Mouse (Mus musculus): ENCODE data around the gene Klhl5. TPM values are rescaled to one million over a fixed set of nuclear protein-coding genes. Genes with fewer than 3 reads are reported as not detected.
A peak's percentile ranks its signal among the peaks of the same experiment; 100 is the strongest.

Klhl5 gene
- polyA plus RNA-seq, 1 experiment from 2014 or later: 42.8 TPM

DNA sequence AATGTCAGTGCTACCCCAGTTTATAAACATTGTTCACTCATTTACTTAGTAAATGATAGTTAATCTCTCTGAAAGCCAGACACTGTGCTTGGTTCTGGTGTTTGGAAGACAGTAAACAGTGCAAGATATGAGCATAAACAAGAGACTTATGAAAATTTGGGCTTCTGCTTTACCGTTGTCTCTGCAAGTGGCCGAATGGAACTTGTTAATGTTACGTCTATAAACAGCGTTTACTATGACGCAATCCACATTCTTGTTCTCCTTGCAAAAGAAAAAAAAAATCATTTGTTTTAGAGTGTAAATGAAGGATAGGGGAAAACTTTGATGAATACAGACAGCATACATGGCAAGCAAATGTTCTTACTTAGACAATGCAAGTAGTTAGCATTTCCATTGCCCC lies 15.4 kb upstream of the Klhl5 start, which contains the start of gene Tmem156:
TSS of gene Tmem156 (minus strand) at position 212 of the 400 bp plus-strand sequence.
- Histone ChIP-seq H3K4me2 (ENCODE audit: low read depth, low read length, severe bottlenecking) (no peak within 1 kb of the TSS), H3K36me3 (ENCODE audit: control insufficient read depth, insufficient read depth, low read length) (no peaks in the 10 kb centered on the region), H3K9me3 (ENCODE audit: control insufficient read depth, low read length) (no peaks in the 10 kb centered on the region), H3K4me1 (replicated peaks; ENCODE audit: control insufficient read depth, insufficient read depth, low read length) (no peaks in the 10 kb centered on the region), H3K4me3 (ENCODE audit: low read depth, low read length) (no peak within 1 kb of the TSS), H3K9ac (ENCODE audit: low read length) (no peak within 1 kb of the TSS), H3K27me3 (ENCODE audit: control insufficient read depth, insufficient read depth, low read length) (no peaks in the 10 kb centered on the region), H3K27ac (ENCODE audit: low read depth, low read length) (no peak within 1 kb of the TSS)
- 87% methylated on average over 5 of the region's 5 CpGs for WGBS
- no peak for DNase-seq (ENCODE audit: low spot score)
- no peak for ATAC-seq (replicated peaks; ENCODE audit: low FRiP score)

DNA sequence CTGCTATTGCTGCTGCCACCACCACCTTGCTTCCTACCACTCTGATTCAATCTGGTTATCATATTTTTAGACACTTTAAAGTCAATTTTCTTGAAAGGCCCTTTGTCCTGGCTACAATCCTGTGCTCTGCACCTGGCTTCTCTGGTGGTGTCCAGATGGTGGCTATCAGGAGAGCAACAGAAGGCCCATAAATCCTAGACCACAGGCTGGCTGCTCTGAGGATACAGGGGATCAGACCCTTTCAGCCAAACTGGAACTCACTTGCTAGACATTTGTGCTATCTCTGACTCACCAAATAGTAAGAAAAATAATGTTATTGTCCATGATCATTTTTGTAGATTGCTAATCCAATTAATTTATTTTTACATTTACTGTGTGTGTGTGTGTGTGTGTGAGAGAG lies 13.6 kb upstream of the Klhl5 start:
- Histone ChIP-seq H3K27me3 (ENCODE audit: control insufficient read depth, insufficient read depth, low read length) (no peaks in the 10 kb centered on the region), H3K27ac (ENCODE audit: low read depth, low read length) (no peak overlapping the region), H3K4me1 (replicated peaks; ENCODE audit: control insufficient read depth, insufficient read depth, low read length) (no peaks in the 10 kb centered on the region), H3K36me3 (ENCODE audit: control insufficient read depth, insufficient read depth, low read length) (no peaks in the 10 kb centered on the region), H3K4me3 (ENCODE audit: low read depth, low read length) (no peak overlapping the region), H3K9me3 (ENCODE audit: control insufficient read depth, low read length) (no peaks in the 10 kb centered on the region), H3K4me2 (ENCODE audit: low read depth, low read length, severe bottlenecking) (no peak overlapping the region), H3K9ac (ENCODE audit: low read length) (no peak overlapping the region)
- no peak for DNase-seq (ENCODE audit: low spot score)
- ATAC-seq (replicated peaks; ENCODE audit: low FRiP score): no peak

DNA sequence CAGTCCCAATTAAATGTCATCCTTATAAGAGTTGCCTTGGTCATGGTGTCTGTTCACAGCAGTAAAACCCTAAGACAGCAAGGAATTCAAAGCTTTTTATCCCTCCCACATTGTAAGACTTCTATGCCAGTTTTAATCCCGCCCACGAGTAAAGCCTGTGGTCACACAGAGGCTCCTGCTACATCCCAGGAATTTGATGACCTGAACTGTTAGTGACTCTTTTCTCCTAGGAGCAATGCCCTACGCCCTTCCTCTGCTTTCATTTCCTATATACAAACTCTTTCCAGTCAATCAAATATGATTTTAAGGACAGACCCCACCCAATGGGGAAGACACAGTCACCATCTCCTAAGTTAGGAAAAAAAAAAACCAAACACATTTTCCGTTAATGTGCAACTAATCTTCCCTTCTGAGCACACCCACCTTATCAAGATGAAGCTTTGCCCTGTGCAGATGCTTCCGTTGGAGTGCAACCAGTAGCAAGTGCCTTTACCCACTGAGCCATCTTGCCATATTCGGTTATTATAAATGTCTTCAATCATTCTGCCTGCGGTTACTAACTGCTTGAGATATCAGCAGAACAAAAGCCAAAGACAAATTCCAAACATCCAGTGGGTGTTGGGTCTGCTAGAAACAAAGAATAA lies 12.3 kb upstream of the Klhl5 start:
- WGBS: 89% methylated on average over 7 of the region's 7 CpGs
- Histone ChIP-seq H3K27me3 (ENCODE audit: control insufficient read depth, insufficient read depth, low read length) (no peaks in the 10 kb centered on the region), H3K4me3 (ENCODE audit: low read depth, low read length) (no peak overlapping the region), H3K4me1 (replicated peaks; ENCODE audit: control insufficient read depth, insufficient read depth, low read length) (peaks cover under 1% of the 10 kb centered on the region; the same call in 1 of the 2 replicates), H3K4me2 (ENCODE audit: low read depth, low read length, severe bottlenecking) (no peak overlapping the region), H3K9me3 (ENCODE audit: control insufficient read depth, low read length) (no peaks in the 10 kb centered on the region), H3K36me3 (ENCODE audit: control insufficient read depth, insufficient read depth, low read length) (no peaks in the 10 kb centered on the region), H3K27ac (ENCODE audit: low read depth, low read length) (no peak overlapping the region), H3K9ac (ENCODE audit: low read length) (no peak overlapping the region)
- ATAC-seq (replicated peaks; ENCODE audit: low FRiP score) (no peak), DNase-seq (ENCODE audit: low spot score) (no peak)

DNA sequence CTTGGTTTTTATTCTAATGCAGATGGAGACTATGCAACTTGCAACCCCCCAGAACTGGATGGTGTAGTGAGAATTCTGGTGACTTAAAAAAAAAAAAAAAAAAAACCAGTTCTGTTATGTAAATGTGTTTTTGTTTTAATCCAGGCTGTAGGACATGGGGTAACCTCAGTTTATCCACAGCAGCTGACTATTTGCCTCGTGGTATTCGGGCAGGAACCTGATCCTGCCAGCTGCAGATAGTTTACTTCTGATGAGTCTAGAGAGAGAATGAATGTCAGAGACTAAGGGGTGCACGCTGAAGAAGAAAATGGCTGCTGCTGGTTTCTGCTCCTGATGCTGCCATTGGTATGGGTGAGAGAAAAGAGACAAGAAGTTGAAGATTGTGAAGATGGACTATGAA lies 11.3 kb upstream of the Klhl5 start:
- ATAC-seq (replicated peaks; ENCODE audit: low FRiP score) (no peak), DNase-seq (ENCODE audit: low spot score) (no peak)
- H3K27ac ChIP-seq (ENCODE audit: low read depth, low read length): no peak overlapping the region
- no peaks in the 10 kb centered on the region for H3K9me3 ChIP-seq (ENCODE audit: control insufficient read depth, low read length)
- H3K4me2 ChIP-seq (ENCODE audit: low read depth, low read length, severe bottlenecking): no peak overlapping the region
- WGBS: 85% methylated on average over 3 of the region's 3 CpGs
- peaks cover 2% of the 10 kb centered on the region; the same call in 1 of the 2 replicates for H3K4me1 ChIP-seq (replicated peaks; ENCODE audit: control insufficient read depth, insufficient read depth, low read length)
- H3K36me3 ChIP-seq (ENCODE audit: control insufficient read depth, insufficient read depth, low read length): no peaks in the 10 kb centered on the region
- H3K9ac ChIP-seq (ENCODE audit: low read length): no peak overlapping the region
- no peak overlapping the region for H3K4me3 ChIP-seq (ENCODE audit: low read depth, low read length)
- no peaks in the 10 kb centered on the region for H3K27me3 ChIP-seq (ENCODE audit: control insufficient read depth, insufficient read depth, low read length)

DNA sequence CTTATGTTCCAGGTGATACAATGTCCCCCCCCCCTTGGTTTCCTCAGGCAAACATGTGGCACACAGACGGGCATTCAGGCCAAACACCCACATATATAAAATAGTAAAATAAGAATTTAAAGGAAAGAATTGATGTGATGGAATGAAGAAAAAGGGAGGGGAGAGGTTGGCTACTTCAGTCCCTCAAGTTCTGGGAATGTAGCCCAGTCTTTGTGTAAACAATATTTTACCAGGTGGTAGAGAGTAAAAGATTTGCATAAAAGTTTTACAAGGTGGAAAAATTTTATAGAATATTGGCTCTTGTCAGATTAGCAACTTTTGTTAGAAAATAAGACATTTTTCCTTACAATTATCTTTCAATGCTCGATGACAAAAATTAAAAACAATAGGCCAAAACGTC lies 10.5 kb upstream of the Klhl5 start:
- Histone ChIP-seq H3K4me2 (ENCODE audit: low read depth, low read length, severe bottlenecking) (no peak overlapping the region), H3K4me3 (ENCODE audit: low read depth, low read length) (no peak overlapping the region), H3K9me3 (ENCODE audit: control insufficient read depth, low read length) (no peaks in the 10 kb centered on the region), H3K27me3 (ENCODE audit: control insufficient read depth, insufficient read depth, low read length) (no peaks in the 10 kb centered on the region), H3K27ac (ENCODE audit: low read depth, low read length) (no peak overlapping the region), H3K4me1 (replicated peaks; ENCODE audit: control insufficient read depth, insufficient read depth, low read length) (peaks cover 2% of the 10 kb centered on the region; the same call in 1 of the 2 replicates), H3K36me3 (ENCODE audit: control insufficient read depth, insufficient read depth, low read length) (no peaks in the 10 kb centered on the region), H3K9ac (ENCODE audit: low read length) (no peak overlapping the region)
- DNase-seq (ENCODE audit: low spot score): no peak
- 86% methylated on average over 3 of the region's 3 CpGs for WGBS
- no peak for ATAC-seq (replicated peaks; ENCODE audit: low FRiP score)

DNA sequence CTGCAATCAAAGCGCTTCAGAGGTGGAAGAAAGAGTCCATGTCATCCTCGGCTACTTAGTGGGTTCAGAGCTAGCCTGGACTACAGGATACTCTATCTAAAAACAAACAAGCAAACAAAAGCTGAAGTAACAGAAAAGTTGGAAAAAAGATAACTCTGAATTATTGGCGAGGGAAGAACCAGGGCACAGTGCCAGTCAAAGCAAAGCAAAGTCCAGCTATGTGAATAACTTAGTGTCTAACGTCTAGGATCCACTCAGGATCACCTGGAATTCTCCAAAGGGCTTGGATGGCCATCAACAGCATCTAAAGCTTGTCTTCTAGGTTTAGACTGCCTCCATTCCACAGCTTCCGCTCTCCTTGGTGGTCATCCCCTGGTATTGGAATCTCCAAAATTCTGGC lies 9.9 kb upstream of the Klhl5 start:
- H3K27me3 ChIP-seq (ENCODE audit: control insufficient read depth, insufficient read depth, low read length): no peaks in the 10 kb centered on the region
- H3K4me2 ChIP-seq (ENCODE audit: low read depth, low read length, severe bottlenecking): no peak overlapping the region
- H3K9ac ChIP-seq (ENCODE audit: low read length): no peak overlapping the region
- peaks cover 2% of the 10 kb centered on the region; the same call in 1 of the 2 replicates for H3K4me1 ChIP-seq (replicated peaks; ENCODE audit: control insufficient read depth, insufficient read depth, low read length)
- H3K4me3 ChIP-seq (ENCODE audit: low read depth, low read length): no peak overlapping the region
- ATAC-seq (replicated peaks; ENCODE audit: low FRiP score) (no peak), DNase-seq (ENCODE audit: low spot score) (no peak)
- H3K9me3 ChIP-seq (ENCODE audit: control insufficient read depth, low read length): no peaks in the 10 kb centered on the region
- H3K27ac ChIP-seq (ENCODE audit: low read depth, low read length): no peak overlapping the region
- WGBS: 93% methylated on average over 5 of the region's 5 CpGs
- H3K36me3 ChIP-seq (ENCODE audit: control insufficient read depth, insufficient read depth, low read length): no peaks in the 10 kb centered on the region

DNA sequence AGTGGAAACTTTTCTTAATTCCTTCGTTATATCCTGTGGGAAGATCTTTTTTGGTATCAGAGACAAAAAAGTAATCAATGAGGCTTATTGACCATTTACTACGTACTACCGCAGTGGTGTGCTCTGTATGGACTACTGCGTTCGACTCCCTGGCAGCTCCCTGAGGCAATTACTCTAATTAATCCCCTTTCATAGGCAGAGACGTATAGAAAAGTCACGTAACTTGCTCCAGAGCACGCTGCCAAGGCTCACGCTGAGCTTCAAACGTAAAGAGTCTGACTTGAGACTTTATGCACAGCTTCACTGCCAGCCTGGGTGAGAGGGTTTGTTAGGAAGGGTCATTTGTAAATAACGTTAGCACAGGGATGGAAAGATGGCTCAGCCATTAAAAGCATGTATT lies 7.3 kb upstream of the Klhl5 start:
- Histone ChIP-seq H3K27ac (ENCODE audit: low read depth, low read length) (no peak overlapping the region), H3K36me3 (ENCODE audit: control insufficient read depth, insufficient read depth, low read length) (no peaks in the 10 kb centered on the region), H3K4me3 (ENCODE audit: low read depth, low read length) (no peak overlapping the region), H3K27me3 (ENCODE audit: control insufficient read depth, insufficient read depth, low read length) (no peaks in the 10 kb centered on the region), H3K4me1 (replicated peaks; ENCODE audit: control insufficient read depth, insufficient read depth, low read length) (peaks cover 2% of the 10 kb centered on the region; the same call in 1 of the 2 replicates), H3K4me2 (ENCODE audit: low read depth, low read length, severe bottlenecking) (no peak overlapping the region), H3K9ac (ENCODE audit: low read length) (no peak overlapping the region), H3K9me3 (ENCODE audit: control insufficient read depth, low read length) (no peaks in the 10 kb centered on the region)
- ATAC-seq (replicated peaks; ENCODE audit: low FRiP score) (peak; percentile 60; the same call in 1 of the 2 replicates), DNase-seq (ENCODE audit: low spot score) (no peak)
- WGBS: 22% methylated on average over 11 of the region's 11 CpGs

DNA sequence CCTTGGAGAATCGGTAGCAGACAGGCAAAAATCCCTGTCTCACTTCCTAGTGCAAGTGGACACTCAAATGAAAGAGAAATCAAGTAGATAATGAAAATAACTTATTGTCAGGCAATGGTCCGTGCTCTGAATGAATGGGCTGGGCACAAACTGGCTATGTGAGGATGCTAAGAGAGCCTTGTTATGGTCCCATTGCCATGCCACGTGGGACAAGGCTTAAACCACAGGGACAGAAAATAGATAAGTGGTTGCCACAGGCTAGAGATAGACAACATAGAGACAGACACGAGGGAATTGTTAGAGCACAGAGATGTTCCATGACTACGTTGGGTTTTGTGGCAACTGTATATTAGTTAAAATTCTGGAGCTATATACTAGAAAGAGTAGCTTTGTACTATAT lies 6.1 kb upstream of the Klhl5 start:
- H3K9me3 ChIP-seq (ENCODE audit: control insufficient read depth, low read length): no peaks in the 10 kb centered on the region
- 87% methylated on average over 5 of the region's 5 CpGs for WGBS
- H3K4me1 ChIP-seq (replicated peaks; ENCODE audit: control insufficient read depth, insufficient read depth, low read length): peaks cover 2% of the 10 kb centered on the region; the same call in 1 of the 2 replicates
- no peaks in the 10 kb centered on the region for H3K36me3 ChIP-seq (ENCODE audit: control insufficient read depth, insufficient read depth, low read length)
- H3K9ac ChIP-seq (ENCODE audit: low read length): no peak overlapping the region
- DNase-seq (ENCODE audit: low spot score) (no peak), ATAC-seq (replicated peaks; ENCODE audit: low FRiP score) (no peak)
- H3K27ac ChIP-seq (ENCODE audit: low read depth, low read length): no peak overlapping the region
- no peak overlapping the region for H3K4me2 ChIP-seq (ENCODE audit: low read depth, low read length, severe bottlenecking)
- H3K4me3 ChIP-seq (ENCODE audit: low read depth, low read length): no peak overlapping the region
- no peaks in the 10 kb centered on the region for H3K27me3 ChIP-seq (ENCODE audit: control insufficient read depth, insufficient read depth, low read length)

DNA sequence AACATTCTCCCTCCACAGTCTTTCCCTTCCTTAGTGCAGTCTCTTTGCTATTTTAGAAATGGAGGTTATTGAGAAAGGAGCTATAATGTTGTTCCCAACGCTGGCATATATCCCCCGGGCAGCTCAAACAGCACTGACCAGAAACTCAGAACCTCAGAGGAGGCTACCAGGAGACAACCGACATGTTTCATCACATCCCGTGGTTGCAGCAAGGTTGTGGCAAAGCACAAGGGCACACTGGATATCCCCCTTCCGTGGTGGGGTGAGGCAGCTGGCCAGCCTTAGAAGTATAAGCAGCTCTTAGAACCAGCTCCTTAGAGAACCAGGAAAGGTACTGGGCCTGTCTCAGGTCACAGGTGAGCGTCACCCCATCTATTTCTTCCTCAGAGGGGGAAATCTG lies 5.7 kb upstream of the Klhl5 start:
- Histone ChIP-seq H3K36me3 (ENCODE audit: control insufficient read depth, insufficient read depth, low read length) (no peaks in the 10 kb centered on the region), H3K9ac (ENCODE audit: low read length) (no peak overlapping the region), H3K27me3 (ENCODE audit: control insufficient read depth, insufficient read depth, low read length) (no peaks in the 10 kb centered on the region), H3K27ac (ENCODE audit: low read depth, low read length) (no peak overlapping the region), H3K4me2 (ENCODE audit: low read depth, low read length, severe bottlenecking) (no peak overlapping the region), H3K4me3 (ENCODE audit: low read depth, low read length) (no peak overlapping the region), H3K9me3 (ENCODE audit: control insufficient read depth, low read length) (no peaks in the 10 kb centered on the region), H3K4me1 (replicated peaks; ENCODE audit: control insufficient read depth, insufficient read depth, low read length) (peaks cover 2% of the 10 kb centered on the region; the same call in 1 of the 2 replicates)
- no peak for DNase-seq (ENCODE audit: low spot score)
- 92% methylated on average over 6 of the region's 6 CpGs for WGBS
- no peak for ATAC-seq (replicated peaks; ENCODE audit: low FRiP score)
